Mouse (Mus musculus): Measurements from ENCODE around the gene Inpp5e. TPM values are rescaled to one million over a fixed set of nuclear protein-coding genes. Genes with fewer than 3 reads are reported as not detected.

The Inpp5e gene
- polyA plus RNA-seq, 1 experiment, result 28.7 TPM

DNA sequence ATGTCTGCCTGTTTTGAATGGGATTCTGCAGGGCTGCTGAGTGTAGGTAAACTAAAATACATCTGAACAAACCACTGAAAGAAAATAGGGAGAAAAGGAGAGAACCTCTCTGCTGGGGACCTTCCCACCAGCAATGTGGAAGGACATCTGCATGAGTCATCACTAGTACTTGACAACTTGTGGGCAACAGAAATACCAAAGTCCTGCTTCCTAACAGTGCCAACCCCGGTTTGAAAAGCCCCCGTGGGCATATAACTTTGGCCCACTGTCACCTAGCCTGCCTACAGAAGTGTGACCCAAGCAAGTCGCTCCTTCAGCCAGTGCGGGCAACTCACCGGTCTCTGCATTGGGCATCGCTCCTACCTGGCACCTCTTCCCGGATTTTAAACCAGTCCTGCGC, 36.6 kb downstream of the Inpp5e start:
- H3K4me1 ChIP-seq (ENCODE audit: control insufficient read depth, insufficient read depth, low read length), result no peaks in the 10 kb centered on the region
- TF ChIP-seq POLR2A (IDR thresholded peaks at IDR 0.05; ENCODE audit: extremely low read depth, insufficient read depth, low read length), result no peak
- no peak overlapping the region for H3K4me3 ChIP-seq (ENCODE audit: insufficient read depth, low read length)
- no peak overlapping the region for H3K27ac ChIP-seq (ENCODE audit: insufficient read depth, low read length)

DNA sequence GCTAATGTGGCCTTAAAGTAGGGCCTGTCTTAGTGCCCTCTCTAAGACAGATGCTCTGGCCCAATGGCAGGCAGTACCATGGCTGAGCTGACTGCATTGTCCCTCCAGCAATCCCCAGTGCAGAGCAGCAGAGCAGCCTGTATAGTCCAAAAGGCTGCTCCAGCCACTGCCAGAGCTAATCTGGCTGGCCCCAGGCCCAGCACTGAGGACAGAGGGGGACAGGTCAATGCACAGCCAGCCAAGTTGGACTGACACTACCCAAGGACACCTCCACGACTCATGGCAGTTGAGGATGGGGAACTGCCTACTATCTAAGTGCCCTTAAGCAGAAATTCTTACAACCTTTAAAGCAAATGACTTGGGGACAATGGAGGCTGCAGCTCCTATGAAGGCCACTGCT, 40.4 kb downstream of the Inpp5e start:
- Histone ChIP-seq H3K27ac (ENCODE audit: insufficient read depth, low read length) (no peak overlapping the region), H3K4me3 (ENCODE audit: insufficient read depth, low read length) (no peak overlapping the region), H3K4me1 (ENCODE audit: control insufficient read depth, insufficient read depth, low read length) (0 out of 2 replicates have a peak, but pooled peaks cover 3% of the 10 kb centered on the region)
- TF ChIP-seq POLR2A (IDR thresholded peaks at IDR 0.05; ENCODE audit: extremely low read depth, insufficient read depth, low read length) (no peak), CTCF (IDR thresholded peaks at IDR 0.05; ENCODE audit: extremely low read depth, insufficient read depth, low read length) (no peak)

DNA sequence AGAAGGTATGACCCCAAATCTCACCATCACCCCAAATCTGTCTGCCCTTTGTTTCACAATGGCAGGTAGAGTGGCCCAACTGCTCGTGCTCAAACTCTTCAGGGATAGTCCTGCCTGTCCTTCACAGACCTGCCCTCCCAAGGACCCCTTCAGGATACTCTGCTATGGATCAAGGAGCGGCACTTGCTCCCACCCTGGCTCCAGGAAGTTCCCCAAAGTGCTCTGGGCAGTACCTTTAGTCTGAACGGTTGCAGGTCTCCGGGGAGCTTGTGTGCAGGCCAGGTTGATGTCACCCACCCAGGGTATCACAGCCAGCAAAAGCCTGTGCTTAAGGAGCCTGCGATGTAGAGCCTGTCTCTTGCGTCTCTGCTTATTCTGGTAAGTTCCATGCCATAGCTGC, 41.1 kb downstream of the Inpp5e start:
- TF ChIP-seq POLR2A (IDR thresholded peaks at IDR 0.05; ENCODE audit: extremely low read depth, insufficient read depth, low read length) (no peak), CTCF (IDR thresholded peaks at IDR 0.05; ENCODE audit: extremely low read depth, insufficient read depth, low read length) (no peak)
- no peak overlapping the region for H3K4me3 ChIP-seq (ENCODE audit: insufficient read depth, low read length)
- no peak overlapping the region for H3K27ac ChIP-seq (ENCODE audit: insufficient read depth, low read length)
- H3K4me1 ChIP-seq (ENCODE audit: control insufficient read depth, insufficient read depth, low read length), result 0 out of 2 replicates have a peak, but pooled peaks cover 3% of the 10 kb centered on the region

DNA sequence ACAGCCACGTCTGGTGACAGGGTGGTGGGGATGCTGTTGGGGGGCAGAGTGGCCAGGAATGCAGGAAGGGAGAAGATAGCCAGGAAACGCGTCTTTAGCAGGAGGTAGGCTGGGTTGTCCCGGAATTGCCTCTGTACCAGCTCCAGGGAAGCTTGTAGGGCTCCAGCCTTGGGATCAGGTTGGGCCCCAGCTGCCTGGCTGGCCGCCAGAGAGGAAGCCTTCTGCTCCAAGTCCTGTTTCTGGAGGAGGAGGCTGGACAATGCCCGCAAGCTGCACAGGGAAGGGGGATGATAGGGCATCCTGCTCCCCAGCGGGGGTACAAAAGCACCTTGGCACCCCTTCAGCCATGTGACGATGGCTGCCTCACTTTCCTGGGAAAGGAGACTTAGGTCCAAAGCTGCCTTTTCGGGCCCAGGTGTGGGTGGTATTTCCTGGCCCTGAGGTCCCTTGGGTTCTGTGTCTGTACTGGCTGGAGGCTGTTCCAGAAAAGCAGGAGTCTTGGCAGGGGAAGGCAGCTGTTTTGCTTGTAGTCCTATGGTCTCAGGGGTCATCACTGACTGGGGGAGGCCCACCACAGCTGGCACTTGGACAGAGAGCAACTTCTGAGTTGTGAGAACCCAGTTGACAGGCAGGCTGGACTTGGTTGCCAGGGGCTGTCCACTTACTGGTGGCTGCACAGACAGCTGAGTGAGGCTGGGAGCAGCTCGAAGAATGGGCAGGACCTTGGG, 44.1 kb downstream of the Inpp5e start:
- Histone ChIP-seq H3K4me1 (ENCODE audit: control insufficient read depth, insufficient read depth, low read length) (0 out of 2 replicates have a peak, but pooled peaks cover 3% of the 10 kb centered on the region), H3K27ac (ENCODE audit: insufficient read depth, low read length) (no peak overlapping the region), H3K4me3 (ENCODE audit: insufficient read depth, low read length) (no peak overlapping the region)
- TF ChIP-seq POLR2A (IDR thresholded peaks at IDR 0.05; ENCODE audit: extremely low read depth, insufficient read depth, low read length) (no peak), CTCF (IDR thresholded peaks at IDR 0.05; ENCODE audit: extremely low read depth, insufficient read depth, low read length) (no peak)

DNA sequence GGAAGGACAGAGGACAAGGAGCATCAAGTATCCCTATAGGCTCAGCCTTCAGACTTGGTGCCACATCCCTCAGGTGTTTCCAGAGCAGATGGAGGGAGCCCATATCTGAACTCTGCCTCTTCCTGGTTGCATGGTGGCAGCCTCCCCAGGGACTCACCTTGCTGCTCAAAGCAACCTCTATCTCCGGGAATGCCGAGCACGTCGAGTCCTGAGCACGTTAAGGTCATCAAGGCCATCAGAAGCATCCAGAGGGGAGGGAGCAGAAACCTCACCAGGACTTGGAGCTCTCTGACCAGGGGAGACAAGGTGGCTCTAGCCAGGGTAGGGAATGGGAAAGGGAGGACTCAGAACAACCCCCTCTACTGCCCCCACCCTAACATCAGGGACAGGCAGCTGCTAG, 45.5 kb downstream of the Inpp5e start:
- TF ChIP-seq POLR2A (IDR thresholded peaks at IDR 0.05; ENCODE audit: extremely low read depth, insufficient read depth, low read length) (no peak), CTCF (IDR thresholded peaks at IDR 0.05; ENCODE audit: extremely low read depth, insufficient read depth, low read length) (no peak)
- Histone ChIP-seq H3K4me3 (ENCODE audit: insufficient read depth, low read length) (no peak overlapping the region), H3K4me1 (ENCODE audit: control insufficient read depth, insufficient read depth, low read length) (0 out of 2 replicates have a peak, but pooled peaks cover 3% of the 10 kb centered on the region), H3K27ac (ENCODE audit: insufficient read depth, low read length) (no peak overlapping the region)

DNA sequence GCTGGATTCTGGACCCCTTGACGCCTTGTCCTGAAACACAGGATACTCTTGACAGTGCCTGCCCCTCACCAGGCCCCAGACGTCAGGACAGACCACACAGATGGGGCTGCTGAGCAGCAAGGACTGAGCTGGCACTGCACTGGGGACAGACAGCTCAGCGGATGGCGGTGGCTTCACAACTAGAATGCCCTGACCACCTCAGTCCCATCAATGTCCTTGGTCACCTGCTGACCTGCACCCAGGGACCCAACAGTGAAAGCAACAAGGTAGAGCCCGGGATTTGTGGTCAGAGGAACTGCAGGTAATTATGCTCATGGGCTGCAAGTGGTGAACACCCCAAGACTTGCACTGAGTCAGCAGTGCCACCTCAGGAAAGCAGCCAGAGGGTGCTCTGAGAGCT, 46.0 kb downstream of the Inpp5e start:
- Histone ChIP-seq H3K27ac (ENCODE audit: insufficient read depth, low read length) (no peak overlapping the region), H3K4me3 (ENCODE audit: insufficient read depth, low read length) (no peak overlapping the region), H3K4me1 (ENCODE audit: control insufficient read depth, insufficient read depth, low read length) (0 out of 2 replicates have a peak, but pooled peaks cover 3% of the 10 kb centered on the region)
- TF ChIP-seq CTCF (IDR thresholded peaks at IDR 0.05; ENCODE audit: extremely low read depth, insufficient read depth, low read length), result no peak

DNA sequence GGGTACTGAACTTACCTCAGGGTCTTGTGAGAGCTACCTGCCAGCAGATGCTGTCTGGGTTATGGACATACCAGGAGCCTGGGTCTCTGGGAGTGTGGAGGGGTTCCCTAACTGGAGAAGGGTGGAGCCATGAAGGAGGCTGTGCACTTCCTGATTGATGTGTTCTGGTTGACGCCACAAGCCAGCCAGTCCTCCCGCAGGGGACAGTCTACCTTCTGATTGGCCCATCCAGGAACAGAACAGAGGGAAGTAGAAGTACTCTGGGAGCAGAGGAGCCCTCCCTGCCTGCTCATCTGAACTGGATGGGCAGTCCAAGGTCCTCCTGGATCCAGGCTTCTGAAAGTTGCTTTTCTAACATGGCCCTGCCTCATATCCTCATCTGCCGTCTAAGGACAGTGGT, 48.2 kb downstream of the Inpp5e start, which contains the start of gene Card9:
TSS of gene Card9 (minus strand) at position 147 of the 400 bp plus-strand sequence.
- no peak within 1 kb of the TSS for H3K27ac ChIP-seq (ENCODE audit: insufficient read depth, low read length)
- TF ChIP-seq POLR2A (IDR thresholded peaks at IDR 0.05; ENCODE audit: extremely low read depth, insufficient read depth, low read length) (no peak), CTCF (IDR thresholded peaks at IDR 0.05; ENCODE audit: extremely low read depth, insufficient read depth, low read length) (no peak)

DNA sequence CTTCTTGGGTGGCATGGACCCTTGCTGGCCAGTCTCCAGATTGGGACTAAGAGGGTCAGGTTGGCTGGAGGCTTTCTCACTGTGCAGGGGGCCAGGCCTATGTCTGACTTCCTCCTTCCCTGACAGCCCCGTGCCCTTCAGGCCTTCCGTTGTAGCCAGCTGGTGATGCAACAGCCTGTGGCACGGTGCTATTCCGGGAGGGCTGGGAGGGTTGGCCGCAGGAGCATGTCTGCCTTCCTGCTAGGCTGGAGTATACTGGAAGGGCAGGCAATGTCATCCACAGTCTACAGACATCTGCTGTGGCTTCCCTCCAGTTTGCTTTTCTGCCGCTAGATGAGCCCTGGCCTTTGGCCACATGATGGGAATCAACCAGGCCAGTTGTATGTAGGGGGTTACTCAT, 49.0 kb downstream of the Inpp5e start:
- H3K27ac ChIP-seq (ENCODE audit: insufficient read depth, low read length), result no peak overlapping the region
- H3K4me1 ChIP-seq (ENCODE audit: control insufficient read depth, insufficient read depth, low read length), result 0 out of 2 replicates have a peak, but pooled peaks cover 3% of the 10 kb centered on the region
- H3K4me3 ChIP-seq (ENCODE audit: insufficient read depth, low read length), result no peak overlapping the region
- no peak for TF ChIP-seq POLR2A (IDR thresholded peaks at IDR 0.05; ENCODE audit: extremely low read depth, insufficient read depth, low read length)

More for the DNA sequence above, 48.2 kb downstream of the Inpp5e start, which contains the start of gene Card9:
- no peak within 1 kb of the TSS for H3K4me3 ChIP-seq (ENCODE audit: insufficient read depth, low read length)
- H3K4me1 ChIP-seq (ENCODE audit: control insufficient read depth, insufficient read depth, low read length), result 0 out of 2 replicates have a peak, but pooled peaks cover 3% of the 10 kb centered on the region

DNA sequence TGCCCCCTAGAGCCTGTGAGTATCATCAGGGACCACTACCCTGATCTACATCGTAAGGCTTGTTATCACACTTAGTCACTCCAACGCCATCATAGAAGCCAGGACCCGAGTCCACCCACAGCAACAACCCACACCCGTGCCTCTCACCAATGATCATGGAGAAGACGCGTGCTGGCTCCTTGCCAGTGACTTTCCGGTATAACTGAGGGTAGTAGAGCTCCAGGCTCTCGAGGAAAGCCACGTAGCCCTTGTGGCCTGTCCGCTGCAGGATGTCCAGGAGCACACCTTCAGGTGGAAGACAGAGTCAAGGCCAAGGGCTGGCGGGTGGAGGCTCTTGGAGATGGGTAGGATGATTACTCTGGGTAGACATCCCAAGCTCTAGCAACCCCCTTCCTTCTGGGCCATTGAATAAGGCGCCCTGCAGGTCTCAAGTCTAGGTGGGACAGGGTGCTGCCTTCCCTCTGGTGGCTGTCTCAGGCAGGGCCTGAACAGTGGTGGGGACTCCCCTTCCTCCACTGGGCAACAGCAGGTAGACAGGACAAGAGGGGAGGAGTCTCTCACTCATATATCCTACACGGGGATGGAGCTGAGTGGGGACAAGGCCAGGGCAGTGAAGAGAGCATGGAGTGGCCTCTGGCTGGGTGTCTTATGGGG, 50.2 kb downstream of the Inpp5e start:
- Histone ChIP-seq H3K27ac (ENCODE audit: insufficient read depth, low read length) (no peak overlapping the region), H3K4me3 (ENCODE audit: insufficient read depth, low read length) (no peak overlapping the region), H3K4me1 (ENCODE audit: control insufficient read depth, insufficient read depth, low read length) (no peaks in the 10 kb centered on the region)
- TF ChIP-seq POLR2A (IDR thresholded peaks at IDR 0.05; ENCODE audit: extremely low read depth, insufficient read depth, low read length) (no peak), CTCF (IDR thresholded peaks at IDR 0.05; ENCODE audit: extremely low read depth, insufficient read depth, low read length) (no peak)

DNA sequence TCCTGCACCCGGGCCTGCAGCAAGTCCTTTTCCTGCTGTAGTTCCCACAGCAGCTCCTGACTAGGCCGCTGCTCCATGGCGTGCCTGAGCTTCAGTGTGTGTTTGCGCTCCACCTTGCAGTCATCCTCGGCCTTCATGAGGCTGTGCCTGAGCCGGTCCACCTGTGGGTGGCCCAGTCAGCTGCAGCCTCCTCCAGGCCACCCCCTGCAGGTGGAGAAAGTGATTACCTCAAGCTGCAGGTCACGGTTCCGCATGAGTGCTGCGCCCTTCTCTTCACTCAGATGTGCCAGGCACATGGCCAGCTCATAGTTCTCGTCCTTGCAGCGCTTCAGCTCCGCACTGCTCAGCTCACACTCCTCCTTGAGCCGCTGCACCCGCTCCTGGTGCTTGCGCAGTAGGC, 51.5 kb downstream of the Inpp5e start:
- Histone ChIP-seq H3K4me1 (ENCODE audit: control insufficient read depth, insufficient read depth, low read length) (peaks cover 5% of the 10 kb centered on the region; the same call in 1 of the 2 replicates), H3K4me3 (ENCODE audit: insufficient read depth, low read length) (no peak overlapping the region), H3K27ac (ENCODE audit: insufficient read depth, low read length) (no peak overlapping the region)
- no peak for TF ChIP-seq POLR2A (IDR thresholded peaks at IDR 0.05; ENCODE audit: extremely low read depth, insufficient read depth, low read length)
- no peak for TF ChIP-seq CTCF (IDR thresholded peaks at IDR 0.05; ENCODE audit: extremely low read depth, insufficient read depth, low read length)
